Mouse (Mus musculus): ENCODE results near the gene Slc5a6.

GRCm38 (mm10) chr5:31030926-31031325 lies 17.8 kb downstream of the Slc5a6 start:
- no peak for TF ChIP-seq MYOD1 (IDR thresholded peaks at IDR 0.05; ENCODE audit: control insufficient read depth, insufficient read length, low read depth)
- TF ChIP-seq USF1 (IDR thresholded peaks at IDR 0.05; ENCODE audit: low read depth), result no peak
- no peak for TF ChIP-seq CTCF (IDR thresholded peaks at IDR 0.05; ENCODE audit: control insufficient read depth, insufficient read depth, insufficient read length)
- no peak for TF ChIP-seq MAX (IDR thresholded peaks at IDR 0.05)
- no peak for TF ChIP-seq CEBPB (IDR thresholded peaks at IDR 0.05; ENCODE audit: low read depth)
- no peak for TF ChIP-seq MYOG (IDR thresholded peaks at IDR 0.05; ENCODE audit: control insufficient read depth, extremely low read depth, insufficient read length)
- TF ChIP-seq FOSL1 (IDR thresholded peaks at IDR 0.05; ENCODE audit: insufficient read depth, low read length, poor library complexity, severe bottlenecking), result no peak

All from C2C12 (cell line).